Mouse (Mus musculus) embryo, embryonic 11.5 days (tissue): ENCODE data around the gene Olfr25.

ENCODE experiments used
- DNase-seq: peaks from one replicate; pipeline ENCODE4 v3.0.0-alpha.2; 2012; ENCODE audit warnings: low read depth, low spot score

Gene Olfr25

DNA sequence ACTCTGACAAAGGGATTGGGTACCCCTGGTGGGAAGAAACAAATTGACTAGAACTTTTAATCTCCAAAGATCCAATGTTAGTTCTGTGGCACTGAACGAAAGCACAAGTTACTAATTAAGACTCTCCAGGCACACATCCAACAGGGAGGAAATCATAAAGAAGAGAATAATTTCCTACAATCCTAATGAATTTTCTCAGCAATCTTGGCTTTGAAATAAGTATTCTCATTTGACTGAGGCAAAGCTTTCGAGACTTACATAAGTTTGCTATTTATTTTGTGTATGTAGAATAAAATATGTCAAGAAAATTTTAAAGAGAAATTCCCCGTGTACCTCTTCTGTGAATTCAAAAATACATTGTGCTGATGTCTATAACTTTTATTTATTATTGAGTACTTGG, at the start of gene Olfr25:
Gene Olfr25, plus strand, starts transcription at position 301 of the 400 bp plus-strand sequence.
- DNase-seq, result no peak

GRCm38 (mm10) chr9:38290807-38291206, 38.1 kb upstream of the Olfr25 start, which contains the start of gene Olfr896-ps1:
TSS of gene Olfr896-ps1 (plus strand) at chr9:38291107.
- no peak for DNase-seq

- no peak for DNase-seq
Observed at GRCm38 (mm10) chr9:38348111-38348510, 19.3 kb downstream of the Olfr25 start, which contains the start of gene Olfr898. TSS of gene Olfr898 (plus strand) at chr9:38348411.

GRCm38 (mm10) chr9:38366596-38366995, 37.7 kb downstream of the Olfr25 start, which contains the start of gene Olfr250:
TSS of gene Olfr250 (plus strand) at chr9:38366896.
- DNase-seq, result no peak

DNA sequence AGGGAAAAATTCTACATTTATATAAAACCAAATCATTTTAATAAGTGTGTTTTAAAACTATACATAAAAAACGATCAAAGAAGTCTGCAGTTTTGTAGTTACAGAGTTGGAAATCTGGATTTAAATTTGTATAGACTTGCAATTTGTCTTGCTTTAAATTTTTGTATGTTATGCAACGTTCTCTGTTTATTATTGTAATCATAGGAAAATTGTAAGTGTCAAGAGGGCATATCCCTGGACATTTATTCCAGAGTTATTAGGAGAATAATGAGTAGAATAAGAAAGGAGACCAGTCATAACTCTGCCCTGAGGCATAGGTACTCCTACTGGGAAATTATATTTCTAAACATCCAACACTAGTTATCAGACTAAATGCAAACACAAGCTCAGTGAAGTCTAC, 47.9 kb downstream of the Olfr25 start, which contains the start of gene Olfr251:
Gene Olfr251, plus strand, starts transcription at position 301 of the 400 bp plus-strand sequence.
- DNase-seq, result no peak
